Mouse (Mus musculus) liver, postnatal 0 days (tissue): ENCODE measurements around the gene Coro6.

Source experiments
- CTCF ChIP-seq: sonication (generic); IDR thresholded peaks from 2 replicates; pipeline ENCODE4 v1.5.1; 2016; ENCODE audit warnings: antibody characterized with exemption, low read depth
- EP300 ChIP-seq: IDR thresholded peaks from 2 replicates; pipeline ENCODE4 v1.6.1; 2016; ENCODE audit warnings: antibody characterized with exemption, low read depth, mild to moderate bottlenecking

GRCm38 (mm10) chr11:77472775-77473174, 10.6 kb downstream of the Coro6 start:
- TF ChIP-seq CTCF (no peak), EP300 (no peak)
